Mouse (Mus musculus) embryo, embryonic 11 days (tissue): ENCODE results near the gene Car9.

Source experiments
- DNase-seq: peaks from one replicate; pipeline ENCODE4 v3.0.0-alpha.2; 2015

The Car9 gene

DNA sequence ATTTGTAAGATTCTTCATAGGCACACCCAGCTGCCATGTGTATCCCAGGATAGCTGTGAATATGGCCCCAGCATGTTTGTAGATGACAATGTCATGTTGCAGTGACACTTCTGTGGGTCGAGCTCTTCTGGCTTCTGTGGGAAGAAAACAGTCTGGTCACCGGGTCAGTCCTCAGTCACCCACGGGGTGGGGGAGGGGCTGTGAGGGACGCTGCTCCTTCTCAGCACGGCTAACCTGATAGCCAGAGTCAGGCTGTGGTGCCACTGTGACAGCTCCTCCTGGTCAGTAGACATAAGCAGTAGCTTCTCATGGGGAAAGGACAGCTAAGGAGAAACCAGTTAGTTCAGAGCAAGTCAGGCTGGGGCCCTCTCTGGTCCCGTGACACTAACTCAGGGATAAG is 10.2 kb upstream of the Car9 start:
- DNase-seq, result no peak

DNA sequence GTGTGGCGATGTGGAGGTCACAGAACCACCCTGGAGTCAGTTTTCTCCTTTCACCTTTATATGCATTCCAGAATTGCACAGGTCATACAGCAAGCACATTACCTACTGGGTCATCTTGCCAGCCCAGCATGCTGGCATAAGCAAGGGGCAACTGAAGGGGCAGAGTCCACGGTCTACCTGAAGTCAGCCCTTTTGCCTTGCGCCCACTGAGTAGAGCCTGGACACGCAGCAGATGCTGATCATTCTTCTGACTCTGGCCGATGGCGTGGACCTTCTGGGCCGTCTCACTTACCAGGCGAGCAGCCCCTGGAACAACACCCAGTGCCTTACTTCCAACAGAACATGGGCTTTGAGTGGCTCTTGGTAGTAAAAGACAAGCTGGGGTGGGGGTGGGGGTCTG is 9.4 kb upstream of the Car9 start:
- DNase-seq, result no peak

DNA sequence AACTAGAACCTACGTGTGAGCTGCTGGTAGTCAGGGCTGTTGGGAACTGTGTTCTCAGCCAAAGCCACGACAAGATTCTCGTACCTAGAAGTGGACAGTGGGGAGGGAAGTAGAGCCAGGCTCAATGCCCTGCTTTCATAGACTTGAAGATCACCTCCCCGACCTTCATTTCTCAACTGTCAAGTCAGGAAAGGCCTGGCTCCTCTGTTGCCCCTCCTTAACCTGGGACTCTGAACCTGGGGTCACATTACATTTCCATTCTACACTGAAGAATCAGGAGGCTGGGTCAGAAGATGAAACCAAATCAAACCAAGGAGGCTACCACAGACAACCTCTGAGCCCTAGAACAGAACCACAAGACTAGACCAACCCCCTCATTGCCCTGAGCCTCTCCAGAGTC is 8.8 kb upstream of the Car9 start:
- DNase-seq, result no peak

DNA sequence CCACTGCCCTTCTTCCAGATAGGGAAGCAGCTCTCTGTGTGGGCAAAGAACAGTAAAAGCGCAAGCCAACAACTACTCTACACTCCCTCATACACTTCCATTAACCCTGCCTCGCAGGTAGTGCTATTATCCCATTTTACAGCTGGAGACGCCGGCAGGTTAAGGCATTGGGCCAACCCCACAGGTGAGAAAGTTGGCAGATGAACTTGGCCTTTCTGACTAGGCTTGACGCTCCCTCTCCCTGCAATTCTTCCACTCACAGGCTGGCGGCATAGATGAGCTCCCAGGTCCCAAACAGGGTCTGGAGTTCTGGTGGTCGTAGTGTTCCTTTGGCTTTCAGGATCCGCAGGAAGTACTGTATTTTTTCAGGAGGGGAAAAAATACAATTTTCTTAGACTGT is 7.8 kb upstream of the Car9 start:
- DNase-seq, result peak; percentile 81

DNA sequence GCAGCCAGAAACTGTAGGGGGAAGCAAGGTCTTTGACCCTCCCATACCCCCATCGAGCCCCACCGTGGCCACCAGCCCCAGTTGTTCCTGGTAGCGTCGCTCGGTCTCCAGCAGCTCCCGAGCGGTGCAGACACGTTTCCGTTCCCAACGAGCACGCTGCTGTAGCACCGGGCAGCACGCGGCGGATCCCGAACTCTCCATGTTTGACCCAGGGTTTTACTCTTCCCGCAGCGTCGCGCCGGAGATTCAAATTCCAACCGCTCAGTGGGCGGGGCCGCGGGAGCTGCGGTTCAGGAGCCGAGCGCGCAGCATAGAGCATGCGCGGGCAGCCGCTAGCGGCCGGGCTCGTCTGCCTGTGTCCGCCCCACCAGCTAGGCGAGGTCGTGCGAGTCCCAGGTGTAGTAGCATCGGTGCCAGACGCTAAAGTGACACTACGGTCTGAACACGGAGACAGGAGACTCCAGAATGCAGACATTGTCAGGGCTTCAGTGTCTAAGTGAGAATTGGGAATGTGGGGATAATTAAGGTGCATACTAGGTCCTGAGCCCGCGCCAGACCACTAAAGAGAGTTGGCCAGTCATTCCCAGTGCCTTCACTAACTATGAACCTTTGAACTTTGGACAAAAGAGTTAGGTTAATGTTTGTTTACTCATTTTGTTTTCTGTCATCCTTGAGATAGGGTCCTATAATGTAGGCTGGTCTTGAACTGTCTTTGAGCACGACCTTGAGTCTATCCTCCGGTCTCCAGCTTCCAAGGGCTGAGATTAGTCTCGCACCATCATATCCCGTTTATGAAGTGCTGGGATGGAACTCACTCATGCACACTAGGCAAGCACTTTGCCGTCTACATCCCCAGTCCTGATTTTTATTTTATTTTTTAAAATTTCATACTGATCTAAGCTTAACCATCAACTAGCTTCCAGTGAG is 7.1 kb upstream of the Car9 start, which contains the start of gene Arhgef39:
Gene Arhgef39 (minus strand): TSS at position 289 of the 927 bp plus-strand sequence.
- DNase-seq, result peak; percentile 96

DNA sequence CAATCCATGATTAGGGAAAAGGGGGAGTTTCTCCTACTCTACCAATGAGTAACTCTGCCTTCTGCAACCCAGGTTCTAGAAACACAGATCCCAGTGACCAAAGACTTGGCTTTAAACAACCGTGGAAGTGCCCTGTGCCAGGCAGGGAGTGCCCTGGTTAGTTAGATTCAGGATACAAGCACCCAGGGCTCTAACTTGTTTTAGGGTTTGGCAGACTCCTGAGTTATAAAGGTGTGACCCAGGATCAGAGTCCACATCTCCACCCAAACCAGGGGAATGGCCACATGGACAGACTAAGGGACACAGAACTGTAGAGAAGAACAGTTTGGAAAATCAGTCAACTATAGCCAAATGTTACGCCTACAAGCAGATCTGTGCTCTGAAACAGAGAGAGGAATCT is 3.7 kb upstream of the Car9 start:
- no peak for DNase-seq

DNA sequence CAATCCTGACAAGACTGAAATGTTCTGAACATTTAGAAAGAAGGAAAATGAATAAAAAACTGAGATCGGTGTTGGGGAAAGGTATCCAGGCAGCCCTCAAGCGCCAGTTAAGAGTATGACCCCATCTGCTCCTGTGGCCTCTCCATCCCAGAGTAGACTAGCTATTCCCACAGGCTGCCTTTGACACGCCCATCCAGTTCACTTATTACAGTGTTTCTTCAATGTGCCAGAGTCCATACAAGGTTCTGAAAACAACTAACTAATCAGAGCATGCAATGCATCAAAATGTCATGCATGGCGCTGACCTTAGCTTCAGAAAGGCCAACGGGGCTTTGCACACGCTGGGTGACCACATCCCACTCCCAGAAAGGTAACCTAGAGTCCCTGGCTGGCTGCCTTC is 3.3 kb upstream of the Car9 start:
- DNase-seq, result no peak

DNA sequence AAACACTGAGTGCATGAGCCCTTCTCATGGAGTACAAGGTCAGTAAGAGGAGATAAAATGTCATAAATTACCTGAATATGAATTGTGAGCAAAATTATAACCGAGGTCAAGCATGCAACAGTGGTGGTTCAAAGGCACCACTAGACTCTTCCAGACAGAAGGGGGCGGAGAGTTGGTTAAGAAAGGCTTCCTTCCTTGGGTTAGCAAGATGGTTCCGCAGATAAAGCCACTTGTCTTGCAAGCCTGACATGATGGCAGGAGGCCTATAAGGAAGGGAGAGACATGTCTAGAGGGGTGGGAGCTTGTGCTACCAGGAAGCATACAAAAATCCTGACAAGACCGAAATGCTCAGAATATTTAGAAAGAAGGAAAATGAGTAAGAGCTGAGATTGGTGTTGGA is 2.5 kb upstream of the Car9 start:
- no peak for DNase-seq

DNA sequence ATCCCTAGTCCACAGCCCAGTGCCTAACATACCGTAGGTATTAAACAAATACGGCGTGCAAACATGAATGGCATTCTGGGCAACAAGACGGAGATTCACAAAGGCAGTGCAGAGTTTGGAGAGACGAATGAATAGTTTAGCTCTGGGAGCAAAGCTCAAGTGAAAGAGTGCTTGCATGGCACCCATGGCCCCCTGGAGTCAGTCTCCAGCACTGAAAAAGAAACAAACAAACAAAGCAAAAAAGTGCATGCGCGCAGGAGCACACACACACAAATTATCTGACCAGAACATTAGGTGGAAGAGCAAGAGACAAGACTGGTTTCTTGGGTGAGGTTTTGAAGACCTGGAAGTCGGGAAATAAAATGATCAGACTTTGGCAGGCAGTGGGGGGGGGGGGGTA is 692 bp upstream of the Car9 start:
- no peak for DNase-seq

DNA sequence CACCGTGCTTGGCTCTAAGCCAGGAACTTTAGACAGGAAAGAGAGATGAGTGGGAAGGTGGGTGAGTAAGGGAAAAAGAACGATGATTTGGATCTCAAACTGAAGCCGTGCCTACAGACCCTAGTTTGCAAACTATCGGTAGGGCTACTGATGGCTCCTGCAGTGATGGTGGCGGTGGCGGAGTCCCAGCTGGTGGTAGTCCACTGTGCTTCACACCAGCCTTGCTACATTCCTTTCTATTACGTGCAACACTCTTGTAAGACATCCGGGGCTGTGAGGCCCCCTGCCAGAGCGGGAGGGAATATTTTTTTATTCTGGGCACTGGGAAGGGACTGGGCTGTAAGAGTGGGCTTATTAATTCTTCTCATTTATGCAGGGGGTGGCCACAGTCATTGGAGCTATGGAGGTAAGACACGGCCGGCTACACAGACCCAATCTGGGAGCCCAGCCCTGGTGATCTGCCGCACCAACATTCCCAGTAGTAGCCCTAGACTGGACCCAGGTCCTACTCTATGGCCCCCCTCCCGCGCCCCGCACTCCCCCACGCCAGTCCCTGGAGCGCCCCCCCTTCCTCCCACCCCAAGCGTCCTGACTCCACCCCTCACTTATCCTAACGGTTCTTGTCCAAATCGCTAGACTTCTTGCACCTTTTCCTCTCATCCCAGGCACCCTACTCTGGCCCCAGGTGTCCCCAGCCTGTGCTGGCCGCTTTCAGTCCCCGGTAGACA is 1.3 kb downstream of the Car9 start:
- DNase-seq, result peak; percentile 36

DNA sequence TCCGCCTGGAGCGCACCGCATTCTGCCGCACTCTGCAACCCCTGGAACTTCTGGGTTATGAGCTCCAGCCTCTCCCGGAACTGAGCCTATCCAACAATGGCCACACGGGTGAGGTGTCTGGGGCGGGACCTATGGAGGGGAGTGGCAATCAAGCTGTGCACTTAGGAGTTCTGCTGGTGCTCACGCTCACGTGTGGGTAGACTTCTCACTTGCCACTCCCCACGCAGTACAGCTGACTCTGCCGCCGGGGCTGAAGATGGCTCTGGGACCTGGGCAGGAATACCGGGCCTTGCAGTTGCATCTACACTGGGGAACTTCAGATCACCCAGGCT is 1.9 kb downstream of the Car9 start:
- DNase-seq, result peak; percentile 62

DNA sequence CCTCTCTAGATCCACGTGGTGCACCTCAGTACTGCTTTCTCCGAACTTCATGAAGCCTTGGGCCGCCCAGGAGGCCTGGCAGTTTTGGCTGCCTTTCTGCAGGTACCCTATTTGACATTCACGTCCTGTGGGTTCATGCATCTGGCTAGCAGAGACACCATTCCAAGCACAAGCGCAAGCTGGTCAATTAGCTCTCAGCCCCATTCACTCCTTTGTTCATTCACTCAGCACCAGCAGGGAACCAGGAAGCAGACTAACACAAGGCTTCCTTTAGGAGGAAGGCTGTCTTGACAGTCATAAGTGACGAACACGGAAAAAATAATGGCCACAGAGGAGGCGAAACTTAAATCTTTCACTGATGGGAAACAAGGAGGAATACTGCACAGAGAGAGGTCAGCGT is 2.3 kb downstream of the Car9 start:
- DNase-seq, result peak; percentile 35

DNA sequence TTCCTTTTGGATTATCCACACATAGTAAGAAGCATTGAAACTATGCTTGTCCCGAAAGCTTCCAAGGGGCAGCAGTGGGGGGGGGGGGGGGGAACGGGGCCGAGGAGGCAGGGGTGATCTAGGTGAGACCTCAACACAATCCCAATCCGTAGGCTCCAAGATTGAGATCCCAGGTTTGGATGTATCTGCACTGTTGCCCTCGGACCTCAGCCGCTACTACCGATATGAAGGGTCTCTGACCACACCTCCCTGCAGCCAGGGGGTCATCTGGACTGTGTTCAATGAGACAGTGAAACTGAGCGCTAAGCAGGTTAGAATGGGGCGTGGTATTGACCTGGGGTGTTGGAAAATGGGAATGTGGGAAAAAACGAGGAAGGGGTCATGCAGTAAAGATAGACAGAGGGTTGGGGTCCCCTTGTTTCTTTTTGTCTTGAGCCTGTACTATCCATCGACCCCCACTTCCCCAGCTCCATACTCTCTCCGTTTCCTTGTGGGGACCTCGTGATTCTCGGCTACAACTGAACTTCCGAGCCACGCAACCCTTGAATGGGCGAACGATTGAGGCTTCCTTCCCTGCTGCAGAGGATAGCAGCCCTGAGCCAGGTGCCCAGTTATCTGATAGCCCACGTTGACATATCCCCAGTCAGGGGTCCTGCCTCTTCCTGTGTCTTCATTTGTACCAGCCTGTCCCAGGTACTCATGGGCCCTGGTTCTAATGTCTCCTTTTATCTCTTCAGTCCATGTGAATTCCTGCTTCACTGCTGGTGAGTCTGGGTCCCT is 5.1 kb downstream of the Car9 start:
- DNase-seq, result no peak

DNA sequence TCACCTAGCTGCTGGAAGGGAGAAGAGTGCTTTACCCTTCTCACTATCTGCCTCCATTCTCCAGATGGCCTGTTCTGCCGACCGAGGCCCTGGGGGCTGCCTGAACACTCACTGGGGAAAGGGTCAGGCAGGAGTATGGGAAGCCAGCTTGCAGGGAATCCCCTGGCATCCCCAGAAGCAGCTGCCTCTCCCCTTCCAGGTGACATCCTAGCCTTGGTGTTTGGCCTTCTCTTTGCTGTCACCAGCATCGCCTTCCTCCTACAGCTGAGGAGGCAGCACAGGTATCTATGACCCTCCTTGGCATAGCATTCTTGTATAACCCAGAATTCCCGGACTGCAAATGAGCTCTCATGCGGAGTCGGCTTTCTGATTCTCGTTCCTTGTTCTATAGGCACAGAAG is 5.9 kb downstream of the Car9 start:
- DNase-seq, result no peak

DNA sequence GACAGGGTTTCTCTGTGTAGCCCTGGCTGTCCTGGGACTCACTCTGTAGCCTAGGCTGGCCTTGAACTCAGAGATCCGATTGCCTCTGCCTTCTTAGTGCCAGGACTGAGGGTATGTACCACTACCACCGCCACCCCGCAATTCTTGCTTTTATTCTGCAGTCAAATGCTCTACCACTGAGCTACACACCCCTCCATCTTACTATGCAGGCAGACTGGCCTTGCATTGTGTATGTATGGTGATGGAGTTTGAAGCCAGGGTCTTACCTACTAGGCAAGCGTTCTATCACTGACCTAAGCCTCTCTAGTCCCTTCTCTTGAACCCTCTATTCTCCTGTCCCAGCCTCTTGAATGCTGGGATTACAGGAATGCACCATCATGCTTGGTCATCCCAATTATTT is 6.5 kb downstream of the Car9 start:
- DNase-seq, result no peak

DNA sequence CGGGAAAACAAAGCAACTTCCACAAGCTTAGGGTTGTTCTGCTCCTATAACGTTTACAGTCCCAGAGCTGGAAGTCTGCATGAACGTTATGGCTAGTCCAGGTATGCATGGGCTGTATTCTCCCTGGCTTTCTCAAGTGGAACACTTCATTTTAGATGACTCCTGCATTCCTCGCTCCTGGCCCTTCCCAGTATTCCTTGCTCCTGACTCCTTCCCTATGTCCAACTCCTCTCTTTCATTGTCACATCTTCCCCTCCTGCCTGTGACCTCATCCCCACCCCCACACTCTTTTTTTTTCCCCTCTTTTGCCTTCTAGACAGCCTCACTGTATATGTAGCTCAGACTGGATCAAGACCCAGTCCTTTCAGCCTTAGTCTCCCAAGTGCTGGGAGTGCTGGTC is 7.0 kb downstream of the Car9 start:
- no peak for DNase-seq

DNA sequence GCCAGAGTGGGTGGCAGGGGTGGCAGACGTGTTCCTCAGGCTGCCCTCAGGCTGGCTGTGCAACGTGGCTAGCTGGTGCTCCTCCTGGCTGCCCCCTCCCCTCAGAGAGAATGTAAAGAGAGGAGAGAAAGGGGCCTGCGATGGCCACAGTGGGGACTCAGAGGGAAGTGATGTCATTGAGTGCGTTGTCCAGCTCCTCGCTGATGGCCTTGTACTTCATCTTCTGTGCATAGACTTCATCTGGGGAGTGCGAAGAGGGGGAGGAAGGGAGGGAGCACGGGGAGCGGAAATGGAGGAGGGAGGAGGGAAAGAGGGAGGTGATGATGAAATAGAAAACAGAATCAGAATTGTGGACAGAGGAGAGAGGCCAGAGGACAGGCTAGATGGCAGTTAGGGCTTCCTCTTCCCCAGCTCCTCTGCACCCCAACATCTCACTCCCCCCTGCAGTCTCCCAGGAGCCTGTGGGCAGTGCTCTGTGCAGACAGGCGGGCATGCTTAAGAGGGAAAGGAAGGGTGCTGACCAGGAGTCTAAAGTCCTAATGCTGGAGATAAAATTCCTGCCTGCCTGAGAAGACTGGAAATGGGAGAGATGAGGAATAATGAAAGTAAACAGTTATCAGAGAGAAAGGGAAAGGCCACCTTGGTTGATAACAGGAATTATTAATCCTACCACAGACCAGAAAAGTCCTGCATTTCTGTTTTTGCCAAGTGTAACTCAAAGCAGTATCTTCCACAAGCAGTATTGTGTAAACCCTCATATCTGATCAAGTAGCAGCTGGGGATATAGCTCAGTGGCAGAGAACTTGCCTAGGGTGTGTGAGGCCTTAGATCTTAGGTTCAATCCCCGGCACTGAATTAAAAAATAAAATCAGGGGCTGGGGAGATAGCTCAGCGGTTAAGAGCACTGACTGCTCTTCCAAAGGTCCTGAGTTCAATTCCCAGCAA is 9.3 kb downstream of the Car9 start:
- no peak for DNase-seq

DNA sequence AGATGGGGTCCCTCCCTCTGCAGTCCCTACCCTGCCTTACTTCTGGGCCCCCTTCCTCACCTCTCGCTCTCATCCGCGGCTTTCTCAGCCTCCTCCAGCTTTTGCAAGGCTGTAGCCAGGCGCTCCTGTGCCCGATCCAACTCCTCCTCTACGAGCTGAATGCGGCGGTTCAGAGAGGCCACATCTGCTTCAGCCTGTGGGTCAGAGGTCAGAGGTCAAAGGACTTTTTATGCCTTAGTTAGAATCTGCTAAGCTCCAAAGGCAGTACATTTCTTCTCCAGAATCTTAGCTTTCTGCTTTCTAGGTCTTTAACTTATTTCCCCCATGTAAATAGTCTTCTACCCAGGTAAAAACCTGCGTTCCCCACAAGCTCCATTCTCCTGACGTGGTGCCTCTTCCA is 12.8 kb downstream of the Car9 start:
- peak; percentile 37 for DNase-seq

DNA sequence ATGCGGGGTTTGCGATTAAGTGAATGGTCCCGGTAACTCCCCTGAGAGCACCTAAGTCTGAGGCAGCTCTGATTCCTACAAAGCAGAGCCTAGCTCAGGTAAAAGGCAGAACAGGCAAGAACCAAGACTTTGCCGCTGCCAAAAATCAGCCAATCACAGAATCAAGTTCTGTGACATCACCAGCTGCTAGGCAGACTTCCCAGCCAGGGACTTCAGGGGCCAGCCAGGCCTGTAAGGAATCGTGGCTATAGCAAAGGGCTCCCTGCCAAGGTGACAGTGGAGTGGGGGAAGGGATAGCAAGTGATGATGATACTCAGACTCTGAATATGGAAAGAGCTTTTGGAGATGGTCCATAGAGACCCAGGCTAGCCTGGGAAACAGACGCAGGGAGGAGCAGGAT is 13.2 kb downstream of the Car9 start:
- DNase-seq, result peak; percentile 88

DNA sequence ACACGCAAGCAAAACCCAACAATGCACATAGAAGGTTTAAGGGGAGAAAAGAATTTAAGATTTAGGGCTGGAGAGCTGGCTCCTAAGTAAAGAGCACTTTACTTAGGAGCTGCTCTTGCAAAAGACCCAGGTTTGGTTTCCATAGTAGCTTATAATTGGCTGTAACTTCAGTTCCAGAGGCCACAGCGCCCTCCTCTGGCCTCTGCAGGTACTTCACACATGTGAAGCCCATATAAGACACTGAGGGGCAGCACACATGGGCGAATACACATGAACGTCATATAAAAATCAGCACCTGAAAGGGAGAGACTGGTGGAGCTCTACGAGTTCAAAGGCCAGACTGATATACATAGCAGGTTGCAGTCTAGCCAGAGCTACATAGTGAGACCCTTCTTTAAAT is 21.1 kb downstream of the Car9 start:
- DNase-seq, result no peak

DNA sequence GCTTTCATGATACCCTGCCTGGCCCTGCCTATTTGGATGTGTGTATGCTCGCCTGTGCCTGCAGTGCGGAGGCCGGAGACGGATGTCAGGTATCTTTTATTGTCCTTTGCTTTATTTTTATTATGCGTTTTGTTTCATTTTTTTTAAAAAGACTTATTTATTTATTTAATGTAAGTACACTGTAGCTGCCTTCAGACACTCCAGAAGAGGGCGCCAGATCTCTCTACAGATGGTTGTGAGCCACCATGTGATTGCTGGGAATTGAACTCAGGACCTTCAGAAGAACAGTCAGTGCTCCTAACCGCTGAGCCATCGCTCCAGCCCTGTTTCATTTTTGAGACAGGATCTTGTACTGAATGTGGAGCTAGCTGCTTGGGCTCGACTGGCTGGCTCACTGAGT is 21.7 kb downstream of the Car9 start:
- DNase-seq, result no peak

DNA sequence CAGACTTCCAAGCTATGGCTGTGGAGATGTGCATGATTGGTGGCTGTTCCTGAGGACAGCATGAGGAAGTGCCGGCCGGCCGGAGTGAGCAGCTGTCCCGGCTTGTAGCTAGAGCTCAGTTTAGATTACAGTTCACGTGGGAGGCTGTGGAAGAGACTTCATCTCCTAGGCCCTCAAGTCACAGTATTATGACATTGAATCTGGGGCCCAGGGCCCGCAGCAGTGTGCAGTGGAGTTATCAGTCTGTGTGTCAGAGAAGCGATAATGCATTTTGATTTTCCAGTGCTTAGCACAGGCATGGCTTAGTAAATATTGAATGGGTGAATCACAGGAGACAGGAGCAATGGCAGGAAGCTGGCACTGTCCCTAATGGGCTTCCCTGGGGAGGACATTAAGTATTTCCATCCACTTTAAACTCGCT is 23.3 kb downstream of the Car9 start:
- DNase-seq, result no peak
